Mouse (Mus musculus): Measurements from ENCODE around the gene Tceal8. TPM values are rescaled to one million over a fixed set of nuclear protein-coding genes. Genes with fewer than 3 reads are reported as not detected.
"Not testable (repeated sequence)": the region's sequence is repeated elsewhere in the genome, so short reads cannot be mapped to it uniquely, and the experiment has no call there.

Tceal8 gene
- 71.8 and 72.0 TPM in 2 replicates for polyA plus RNA-seq (2012; rRNA removed)

- Histone ChIP-seq H3K4me1 (ENCODE audit: control insufficient read depth, insufficient read depth, low read length) (no peaks in the 10 kb centered on the region), H3K4me3 (replicated peaks; ENCODE audit: insufficient read depth, low read depth, low read length) (peak within 1 kb of the TSS; percentile 84), H3K27ac (ENCODE audit: insufficient read depth, low read length) (peak within 1 kb of the TSS; percentile 94), H3K27me3 (ENCODE audit: control insufficient read depth, insufficient read depth, low read length) (no peaks in the 10 kb centered on the region)
- WGBS = 7% methylated on average over 10 of the region's 10 CpGs
- TF ChIP-seq CTCF (IDR thresholded peaks at IDR 0.05; ENCODE audit: borderline replicate concordance, insufficient read depth, low read depth, low read length) (no peak), POLR2A (IDR thresholded peaks at IDR 0.05; ENCODE audit: borderline replicate concordance, insufficient read depth, low read length) (peak; percentile 67; the same call in 1 of the 2 replicates)
- DNase-seq = peak; percentile 75 to 86
These were observed at the start of gene Tceal8 for GRCm38 (mm10) chrX:136172118-136172551. Tceal8 (minus strand) TSS chrX:136172342.

- Histone ChIP-seq H3K4me3 (replicated peaks; ENCODE audit: insufficient read depth, low read depth, low read length) (no peak overlapping the region), H3K27ac (ENCODE audit: insufficient read depth, low read length) (no peak overlapping the region), H3K27me3 (ENCODE audit: control insufficient read depth, insufficient read depth, low read length) (no peaks in the 10 kb centered on the region), H3K4me1 (ENCODE audit: control insufficient read depth, insufficient read depth, low read length) (no peaks in the 10 kb centered on the region)
- no peak for DNase-seq
- whole genome bisulfite sequencing = 31% methylated on average over 1 of the region's 1 CpGs
- TF ChIP-seq CTCF (IDR thresholded peaks at IDR 0.05; ENCODE audit: borderline replicate concordance, insufficient read depth, low read depth, low read length) = no peak
- TF ChIP-seq POLR2A (IDR thresholded peaks at IDR 0.05; ENCODE audit: borderline replicate concordance, insufficient read depth, low read length) = no peak
These were observed 44.2 kb upstream of the Tceal8 start for GRCm38 (mm10) chrX:136216303-136216702.

- not testable (repeated sequence) for H3K27me3 ChIP-seq (ENCODE audit: control insufficient read depth, insufficient read depth, low read length); H3K27ac ChIP-seq (ENCODE audit: insufficient read depth, low read length); H3K4me1 ChIP-seq (ENCODE audit: control insufficient read depth, insufficient read depth, low read length)
- peak; percentile 12 to 38 for DNase-seq
- WGBS = 12% methylated on average over 10 of the region's 67 CpGs
- peak within 1 kb of the TSS; percentile 73 for H3K4me3 ChIP-seq (replicated peaks; ENCODE audit: insufficient read depth, low read depth, low read length)
These were observed 42.9 kb upstream of the Tceal8 start, which contains the start of the genes Tceal7 and Bex1 for GRCm38 (mm10) chrX:136214729-136215677. Tceal7 (plus strand) TSS chrX:136214779. Bex1 (minus strand) TSS chrX:136215513.

GRCm38 (mm10) chrX:136213396-136213795, 41.3 kb upstream of the Tceal8 start:
- no peak overlapping the region for H3K4me3 ChIP-seq (replicated peaks; ENCODE audit: insufficient read depth, low read depth, low read length)
- WGBS = 81% methylated on average over 2 of the region's 2 CpGs
- DNase-seq = no peak
- TF ChIP-seq CTCF (IDR thresholded peaks at IDR 0.05; ENCODE audit: borderline replicate concordance, insufficient read depth, low read depth, low read length) (no peak), POLR2A (IDR thresholded peaks at IDR 0.05; ENCODE audit: borderline replicate concordance, insufficient read depth, low read length) (no peak)
- no peaks in the 10 kb centered on the region for H3K27me3 ChIP-seq (ENCODE audit: control insufficient read depth, insufficient read depth, low read length)
- H3K4me1 ChIP-seq (ENCODE audit: control insufficient read depth, insufficient read depth, low read length) = no peaks in the 10 kb centered on the region
- no peak overlapping the region for H3K27ac ChIP-seq (ENCODE audit: insufficient read depth, low read length)

GRCm38 (mm10) chrX:136204406-136204805, 32.3 kb upstream of the Tceal8 start:
- 89% methylated on average over 6 of the region's 6 CpGs for WGBS
- TF ChIP-seq CTCF (IDR thresholded peaks at IDR 0.05; ENCODE audit: borderline replicate concordance, insufficient read depth, low read depth, low read length) = no peak
- TF ChIP-seq POLR2A (IDR thresholded peaks at IDR 0.05; ENCODE audit: borderline replicate concordance, insufficient read depth, low read length) = no peak
- Histone ChIP-seq H3K27ac (ENCODE audit: insufficient read depth, low read length) (no peak overlapping the region), H3K27me3 (ENCODE audit: control insufficient read depth, insufficient read depth, low read length) (no peaks in the 10 kb centered on the region), H3K4me1 (ENCODE audit: control insufficient read depth, insufficient read depth, low read length) (peaks cover 2% of the 10 kb centered on the region; the same call in 1 of the 2 replicates), H3K4me3 (replicated peaks; ENCODE audit: insufficient read depth, low read depth, low read length) (no peak overlapping the region)
- DNase-seq = no peak

GRCm38 (mm10) chrX:136203664-136204066, 31.5 kb upstream of the Tceal8 start, which contains the start of gene Tceal5:
Tceal5 (minus strand) TSS chrX:136203876.
- H3K4me1 ChIP-seq (ENCODE audit: control insufficient read depth, insufficient read depth, low read length) = peaks cover 2% of the 10 kb centered on the region; the same call in 1 of the 2 replicates
- TF ChIP-seq CTCF (IDR thresholded peaks at IDR 0.05; ENCODE audit: borderline replicate concordance, insufficient read depth, low read depth, low read length) (no peak), POLR2A (IDR thresholded peaks at IDR 0.05; ENCODE audit: borderline replicate concordance, insufficient read depth, low read length) (peak; percentile 59; the same call in 1 of the 2 replicates)
- peak within 1 kb of the TSS; percentile 96 for H3K4me3 ChIP-seq (replicated peaks; ENCODE audit: insufficient read depth, low read depth, low read length)
- no peaks in the 10 kb centered on the region for H3K27me3 ChIP-seq (ENCODE audit: control insufficient read depth, insufficient read depth, low read length)
- H3K27ac ChIP-seq (ENCODE audit: insufficient read depth, low read length) = peak within 1 kb of the TSS; percentile 74
- WGBS = 2% methylated on average over 9 of the region's 9 CpGs
- DNase-seq = peak; percentile 75 to 82

- no peak for TF ChIP-seq POLR2A (IDR thresholded peaks at IDR 0.05; ENCODE audit: borderline replicate concordance, insufficient read depth, low read length)
- no peak for TF ChIP-seq CTCF (IDR thresholded peaks at IDR 0.05; ENCODE audit: borderline replicate concordance, insufficient read depth, low read depth, low read length)
- WGBS = 10% methylated on average over 7 of the region's 7 CpGs
- no peak for DNase-seq
- Histone ChIP-seq H3K4me1 (ENCODE audit: control insufficient read depth, insufficient read depth, low read length) (peaks cover 2% of the 10 kb centered on the region; the same call in 1 of the 2 replicates), H3K27ac (ENCODE audit: insufficient read depth, low read length) (peak overlapping the region; percentile 74), H3K27me3 (ENCODE audit: control insufficient read depth, insufficient read depth, low read length) (no peaks in the 10 kb centered on the region), H3K4me3 (replicated peaks; ENCODE audit: insufficient read depth, low read depth, low read length) (peak overlapping the region; percentile 96)
These were observed 31.1 kb upstream of the Tceal8 start for GRCm38 (mm10) chrX:136203257-136203656.
